Mouse (Mus musculus): ENCODE results near the gene Add3. TPM values are rescaled to one million over a fixed set of nuclear protein-coding genes. Genes with fewer than 3 reads are reported as not detected.

The Add3 gene
- total and polyA plus RNA-seq, 3 experiments: 14.0 to 52.9 TPM; not detected in 1

DNA sequence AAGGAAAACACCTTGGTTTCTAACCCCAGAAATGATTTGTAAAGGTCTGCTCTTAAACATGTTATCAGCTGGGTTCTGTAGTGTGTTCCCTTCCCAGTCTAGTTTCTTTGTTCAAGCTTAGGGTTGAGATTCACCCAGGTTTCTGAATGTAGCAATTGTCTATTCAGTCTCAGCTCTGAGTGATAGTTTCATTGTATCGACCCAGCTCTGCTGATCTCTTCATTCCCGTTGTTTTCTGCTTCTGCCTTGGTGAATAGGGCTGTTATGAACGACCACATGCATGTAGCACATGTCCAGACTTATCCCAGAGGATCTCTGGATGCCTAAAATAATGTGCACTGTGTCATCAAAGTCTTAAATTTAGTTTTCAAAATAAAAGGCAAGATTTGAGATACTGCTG is 19.8 kb upstream of the Add3 start:
- Histone ChIP-seq H3K36me3 (ENCODE audit: control insufficient read depth in 1 of 2, insufficient read depth in 2 of 2, low read length in 2 of 2) (peaks cover 0 to 21% of the 10 kb centered on the region in 2 experiments; a peak in 2 of 4 replicates), H3K79me2 (ENCODE audit: control insufficient read depth, insufficient read depth, low read length, poor library complexity) (no peaks in the 10 kb centered on the region), H3K4me1 (ENCODE audit: control insufficient read depth in 1 of 2, insufficient read depth in 2 of 2, low read length in 2 of 2) (peaks cover 17 to 18% of the 10 kb centered on the region in 2 experiments), H3K4me3 (ENCODE audit: control insufficient read depth in 1 of 2, insufficient read depth in 1 of 2, low read depth in 2 of 2, low read length in 2 of 2) (no peak overlapping the region), H3K27ac (ENCODE audit: control insufficient read depth, low read depth, low read length) (no peak overlapping the region), H3K9ac (ENCODE audit: control insufficient read depth, low read depth, low read length, poor library complexity, severe bottlenecking) (no peak overlapping the region), H3K27me3 (ENCODE audit: control insufficient read depth in 1 of 2, insufficient read depth in 2 of 2, low read length in 2 of 2) (no peaks in the 10 kb centered on the region), H3K9me3 (replicated peaks; ENCODE audit: insufficient read depth, low read length) (no peaks in the 10 kb centered on the region)
- TF ChIP-seq POLR2A (IDR thresholded peaks at IDR 0.05; ENCODE audit: control insufficient read depth in 1 of 2, insufficient read depth in 1 of 2, low read depth in 1 of 2, low read length in 2 of 2, poor library complexity in 1 of 2): no peak
- no peak for TF ChIP-seq RCOR1 (IDR thresholded peaks at IDR 0.05; ENCODE audit: low read depth, low read length)
- no peak for TF ChIP-seq EP300 (IDR thresholded peaks at IDR 0.05; ENCODE audit: low read depth in 1 of 2, low read length in 2 of 2)
- no peak for TF ChIP-seq RAD21 (IDR thresholded peaks at IDR 0.05; ENCODE audit: low read depth, low read length)
- TF ChIP-seq MAX (IDR thresholded peaks at IDR 0.05; ENCODE audit: low read length): no peak
- TF ChIP-seq USF1 (IDR thresholded peaks at IDR 0.05; ENCODE audit: low read depth, low read length): no peak
- TF ChIP-seq SIN3A (IDR thresholded peaks at IDR 0.05; ENCODE audit: low read length): no peak
- TF ChIP-seq ZNF384 (IDR thresholded peaks at IDR 0.05; ENCODE audit: low read depth, low read length): no peak
- TF ChIP-seq MXI1 (IDR thresholded peaks at IDR 0.05; ENCODE audit: low read depth, low read length): no peak
- TF ChIP-seq TAL1 (IDR thresholded peaks at IDR 0.05; ENCODE audit: low read length): no peak
- no peak for TF ChIP-seq CHD2 (IDR thresholded peaks at IDR 0.05; ENCODE audit: low read length)
- TF ChIP-seq ELF1 (IDR thresholded peaks at IDR 0.05; ENCODE audit: low read depth, low read length): no peak
- no peak for TF ChIP-seq SMC3 (IDR thresholded peaks at IDR 0.05; ENCODE audit: low read depth, low read length)
- no peak for TF ChIP-seq KAT2A (conservative IDR thresholded peaks at IDR 0.05; ENCODE audit: low read depth, low read length)
- no peak for TF ChIP-seq NRF1 (IDR thresholded peaks at IDR 0.05; ENCODE audit: insufficient read depth, low read depth, low read length, poor library complexity, severe bottlenecking)
- DNase-seq (ENCODE audit: low read depth, low spot score): no peak

DNA sequence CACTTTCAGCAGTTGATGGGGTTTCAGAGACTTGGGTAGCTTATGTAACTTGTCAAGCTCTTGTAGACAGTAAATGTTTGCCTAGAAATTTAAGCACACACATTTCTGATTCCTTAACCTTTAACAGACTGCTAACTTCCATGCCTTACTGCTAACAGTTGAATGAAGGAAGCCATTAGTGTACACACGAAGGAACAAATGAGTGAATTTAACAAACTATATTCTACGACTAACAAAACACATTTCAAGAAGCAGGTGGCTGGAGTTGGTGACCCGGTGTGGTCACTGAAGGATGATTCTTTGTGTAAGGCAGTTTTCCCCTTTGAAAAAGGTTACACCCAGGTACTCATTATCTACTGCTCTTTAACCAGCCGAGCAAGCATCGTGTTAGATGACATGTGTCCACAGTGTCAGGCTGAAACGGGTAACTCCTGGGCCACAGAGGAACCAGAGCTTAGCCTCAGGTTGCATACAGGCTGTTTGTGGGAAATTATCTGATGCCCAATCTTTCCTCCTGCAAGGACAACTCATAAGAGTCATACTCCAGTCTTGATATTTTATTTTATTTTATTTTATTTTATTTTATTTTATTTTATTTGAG is 17.5 kb upstream of the Add3 start:
- peaks cover 25 to 34% of the 10 kb centered on the region in 2 experiments for H3K4me1 ChIP-seq (ENCODE audit: control insufficient read depth in 1 of 2, insufficient read depth in 2 of 2, low read length in 2 of 2)
- H3K79me2 ChIP-seq (ENCODE audit: control insufficient read depth, insufficient read depth, low read length, poor library complexity): no peaks in the 10 kb centered on the region
- no peaks in the 10 kb centered on the region for H3K9me3 ChIP-seq (replicated peaks; ENCODE audit: insufficient read depth, low read length)
- no peak overlapping the region for H3K9ac ChIP-seq (ENCODE audit: control insufficient read depth, low read depth, low read length, poor library complexity, severe bottlenecking)
- TF ChIP-seq GATA1 (IDR thresholded peaks at IDR 0.05; ENCODE audit: low read depth, low read length) (peak; percentile 47; the same call in 1 of the 2 replicates), MAFK (IDR thresholded peaks at IDR 0.05; ENCODE audit: borderline replicate concordance, low read depth, low read length) (no peak)
- H3K36me3 ChIP-seq (ENCODE audit: control insufficient read depth in 1 of 2, insufficient read depth in 2 of 2, low read length in 2 of 2): peaks cover 0 to 39% of the 10 kb centered on the region in 2 experiments; a peak in 2 of 4 replicates
- no peak overlapping the region for H3K27ac ChIP-seq (ENCODE audit: control insufficient read depth, low read depth, low read length)
- no peaks in the 10 kb centered on the region for H3K27me3 ChIP-seq (ENCODE audit: control insufficient read depth in 1 of 2, insufficient read depth in 2 of 2, low read length in 2 of 2)
- no peak for DNase-seq (ENCODE audit: low read depth, low spot score)
- no peak overlapping the region for H3K4me3 ChIP-seq (ENCODE audit: control insufficient read depth in 1 of 2, insufficient read depth in 1 of 2, low read depth in 2 of 2, low read length in 2 of 2)
